Mouse (Mus musculus): ENCODE measurements around the gene Med7. TPM values are rescaled to one million over a fixed set of nuclear protein-coding genes. Genes with fewer than 3 reads are reported as not detected.

Med7 gene
- total RNA-seq (2023) = 10 to 100 TPM; 33.9 to 36.3 TPM

DNA sequence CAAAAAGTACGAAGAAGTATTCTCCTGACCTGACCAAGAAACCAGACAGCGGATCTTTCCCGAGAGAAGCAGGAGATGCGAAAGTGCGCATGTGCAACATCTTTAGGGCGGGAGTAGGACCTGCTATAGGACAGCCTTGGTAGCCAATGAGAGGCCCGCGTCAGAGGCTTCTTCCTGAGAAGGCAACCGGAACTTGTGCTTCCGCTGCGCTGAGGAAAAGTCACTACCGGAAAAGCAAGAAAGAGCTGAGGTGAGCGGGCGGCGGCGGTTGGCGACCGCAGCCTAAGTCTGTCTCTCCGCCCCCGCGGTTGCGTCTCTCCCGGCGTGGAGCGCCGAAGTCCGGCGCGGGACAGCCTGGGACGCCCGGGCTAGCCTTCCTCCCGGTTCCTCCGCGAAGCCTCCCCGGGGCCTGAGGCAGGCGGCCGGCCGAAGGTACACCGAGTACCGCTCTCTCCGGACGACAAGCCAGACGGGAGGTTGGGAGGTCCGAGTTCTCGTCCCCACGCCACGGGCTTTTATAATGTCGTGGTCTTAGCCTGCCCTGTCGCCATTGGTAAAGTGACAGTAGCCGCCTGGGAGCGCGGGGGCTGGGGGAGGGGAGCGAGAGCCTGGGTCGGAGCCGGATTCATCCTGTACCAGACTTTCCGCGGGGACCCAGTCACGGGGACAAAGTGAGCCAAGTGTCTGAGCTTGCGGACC, at the start of gene Med7:
Med7 (plus strand) TSS at position 166 of the 699 bp plus-strand sequence.

DNA sequence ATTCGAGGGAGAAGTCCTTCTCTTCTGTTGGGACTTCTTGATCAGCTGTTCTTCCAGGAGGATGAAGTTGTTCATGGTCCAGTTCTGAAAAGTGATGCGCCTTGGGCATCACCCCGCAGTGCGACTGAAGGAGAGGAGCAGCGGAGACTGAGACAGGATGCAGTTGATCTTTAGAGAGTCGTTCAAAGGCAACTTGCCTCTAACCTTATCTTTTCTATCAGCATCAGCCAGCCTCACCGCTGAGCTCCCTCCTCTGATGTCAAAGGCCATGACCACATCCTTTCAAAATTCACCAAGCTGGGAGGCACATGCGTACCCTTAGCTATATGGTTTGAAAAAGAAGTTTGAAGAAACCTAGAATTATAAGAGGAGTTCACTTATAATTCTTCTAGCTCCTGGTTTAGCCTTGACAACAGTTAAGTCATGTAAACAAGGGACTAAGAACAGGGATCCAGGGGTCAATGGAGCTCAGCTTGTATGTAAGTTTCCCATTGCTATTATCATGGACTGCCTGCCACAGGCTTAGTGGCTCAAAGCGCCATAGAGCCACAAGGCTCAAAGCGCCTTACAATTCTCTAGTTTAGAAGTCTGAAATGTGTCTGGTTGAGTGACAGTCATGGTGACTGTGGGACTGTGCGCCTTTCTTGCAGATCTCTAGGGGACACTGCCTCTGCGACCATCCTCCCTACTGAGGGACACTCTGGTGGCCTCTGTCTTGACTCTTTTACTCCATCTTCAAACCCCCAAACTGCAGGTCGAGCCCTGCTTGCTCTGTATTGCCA, 47.2 kb upstream of the Med7 start, which contains the start of gene Itk:
Itk (minus strand) TSS at position 180 of the 782 bp plus-strand sequence.

DNA sequence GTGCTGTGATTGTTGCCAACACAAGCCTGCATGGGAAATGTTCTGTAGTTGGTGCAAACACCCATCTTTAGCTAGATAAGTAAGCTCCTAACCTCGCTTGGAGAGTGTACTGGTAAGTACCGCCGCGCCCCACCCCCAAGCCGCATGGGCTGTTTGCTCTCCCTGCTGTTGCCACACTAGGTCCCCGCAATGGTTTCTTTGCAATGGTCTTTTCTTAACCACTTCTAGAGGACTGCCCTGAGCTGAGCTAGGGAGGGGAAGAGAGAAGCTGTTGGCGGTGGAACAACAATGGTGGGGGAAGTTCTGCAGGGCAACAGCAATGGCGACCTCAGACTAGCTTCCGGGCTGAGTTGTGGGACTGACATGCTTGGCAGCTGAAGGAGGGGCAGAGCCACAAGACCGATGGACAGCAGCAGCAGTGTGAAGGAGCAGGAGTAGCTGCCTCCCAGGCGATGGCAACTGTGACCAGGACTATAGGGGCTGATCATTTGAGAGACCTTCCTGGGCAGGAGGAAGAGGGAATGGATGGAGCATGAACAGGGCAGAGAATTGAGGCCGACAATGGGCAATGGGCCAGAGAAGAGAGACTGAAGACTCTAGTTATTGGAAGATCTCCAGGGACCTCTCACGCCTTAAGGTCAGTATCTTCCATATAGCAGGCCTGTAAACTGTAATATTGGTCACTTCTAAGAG, 40.4 kb upstream of the Med7 start, which contains the start of gene Fam71b:
Fam71b (plus strand) TSS at position 393 of the 693 bp plus-strand sequence.

DNA sequence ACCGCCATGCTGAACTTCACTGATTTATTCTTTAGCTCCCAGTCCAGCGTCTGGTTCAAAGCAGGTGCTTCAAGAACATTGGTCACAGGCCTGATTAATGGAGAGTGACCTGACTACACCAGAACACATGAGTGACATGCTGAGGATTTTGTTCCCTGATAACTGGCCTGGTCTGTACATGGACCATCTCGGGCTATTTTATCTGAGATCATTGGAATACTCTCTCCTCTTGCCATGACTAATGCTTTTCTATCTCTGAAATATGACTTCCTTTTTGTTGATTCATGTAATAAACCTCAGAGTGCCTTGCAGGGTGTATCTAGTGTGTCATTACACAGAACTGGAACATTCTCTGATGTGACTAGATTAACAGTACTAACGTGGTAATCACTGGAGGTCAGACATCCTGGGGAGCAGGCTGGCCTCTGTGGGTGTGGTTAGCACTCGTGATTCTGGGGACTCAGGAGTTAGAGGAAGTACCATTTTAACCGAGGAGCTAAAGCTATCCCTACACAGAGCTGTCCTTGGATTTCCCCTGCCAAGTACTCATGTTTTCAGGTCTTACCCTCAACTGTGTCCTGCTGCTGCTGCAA, 17.8 kb downstream of the Med7 start, which contains the start of gene Havcr2:
Havcr2 (plus strand) TSS at position 483 of the 593 bp plus-strand sequence.

Other genes with a start within 250 kb of the Med7 start
- not detected for gene Fndc9, start 201.4 kb upstream of the Med7 start, total RNA-seq (2023)
- 100 to 1,000 TPM; 184 to 204 TPM for gene Cyfip2, start 124.1 kb upstream of the Med7 start, total RNA-seq (2023)
- gene Itk, start 47.4 kb upstream of the Med7 start, total RNA-seq (2023) = 1 to 10 TPM; 2.1 to 3.6 TPM
- gene Fam71b, start 40.4 kb upstream of the Med7 start, total RNA-seq (2023) = 1 to 10 TPM in 1 of 2 experiments, under 1 TPM in 1; 0.90 to 1.3 TPM
- under 1 TPM; 0.40 to 0.49 TPM for gene Havcr2, start 18.0 kb downstream of the Med7 start, total RNA-seq (2023)
- not detected for gene Gm12169, start 87.3 kb downstream of the Med7 start, total RNA-seq (2023)
- not detected for gene BC053393, start 134.6 kb downstream of the Med7 start, total RNA-seq (2023)
- gene Dppa1, start 192.3 kb downstream of the Med7 start, total RNA-seq (2023) = not detected